Mouse (Mus musculus) mature B cell (primary cell): ENCODE measurements around the gene Emilin1.
"Not testable (repeated sequence)": the region's sequence is repeated elsewhere in the genome, so short reads cannot be mapped to it uniquely, and the experiment has no call there.

Experiments
- in situ Hi-C: fragments of 300-500 bp; cut with MboI; formaldehyde crosslinking; loops from 2 replicates; pipeline ENCODE4 v1.14.3; 2019

Emilin1 gene

GRCm38 (mm10) chr5:30913060-30913841 lies at the start of gene Emilin1:
Gene Emilin1, plus strand, starts transcription at chr5:30913402.
- in situ Hi-C loops = no loop called here

GRCm38 (mm10) chr5:30863852-30864251 lies 49.4 kb upstream of the Emilin1 start:
- in situ Hi-C loops = no loop called here

- in situ Hi-C loops = no loop called here
Observed at GRCm38 (mm10) chr5:30864322-30864721, 48.9 kb upstream of the Emilin1 start.

- in situ Hi-C loops = no loop called here
Observed at GRCm38 (mm10) chr5:30866871-30867270, 46.3 kb upstream of the Emilin1 start.

GRCm38 (mm10) chr5:30867712-30868111 lies 45.5 kb upstream of the Emilin1 start, which contains the start of gene Tmem214:
Gene Tmem214, plus strand, starts transcription at chr5:30868012.
- in situ Hi-C loops = no loop called here

- in situ Hi-C loops = no loop called here
Observed at GRCm38 (mm10) chr5:30868981-30869380, 44.2 kb upstream of the Emilin1 start.

GRCm38 (mm10) chr5:30869405-30870130 lies 43.6 kb upstream of the Emilin1 start:
- in situ Hi-C loops = no loop called here

GRCm38 (mm10) chr5:30870131-30870406 lies 43.1 kb upstream of the Emilin1 start:
- in situ Hi-C loops = no loop called here

- in situ Hi-C loops = no loop called here
Observed at GRCm38 (mm10) chr5:30872574-30872973, 40.6 kb upstream of the Emilin1 start.

- in situ Hi-C loops = no loop called here
Observed at GRCm38 (mm10) chr5:30874365-30874764, 38.8 kb upstream of the Emilin1 start.

- in situ Hi-C loops = no loop called here
Observed at GRCm38 (mm10) chr5:30878616-30879015, 34.6 kb upstream of the Emilin1 start.

GRCm38 (mm10) chr5:30879347-30879943 lies 33.8 kb upstream of the Emilin1 start:
- in situ Hi-C loops = no loop called here

GRCm38 (mm10) chr5:30881839-30882238 lies 31.4 kb upstream of the Emilin1 start:
- in situ Hi-C loops = not testable (repeated sequence)

GRCm38 (mm10) chr5:30886209-30886608 lies 27.0 kb upstream of the Emilin1 start:
- in situ Hi-C loops = no loop called here

GRCm38 (mm10) chr5:30886731-30887130 lies 26.5 kb upstream of the Emilin1 start:
- in situ Hi-C loops = no loop called here

- in situ Hi-C loops = no loop called here
Observed at GRCm38 (mm10) chr5:30887331-30887761, 25.9 kb upstream of the Emilin1 start.

- in situ Hi-C loops = no loop called here
Observed at GRCm38 (mm10) chr5:30887858-30888336, 25.3 kb upstream of the Emilin1 start.

- in situ Hi-C loops = no loop called here
Observed at GRCm38 (mm10) chr5:30888337-30889087, 24.7 kb upstream of the Emilin1 start, which contains the start of gene Agbl5. Gene Agbl5, plus strand, starts transcription at chr5:30888694.

- in situ Hi-C loops = no loop called here
Observed at GRCm38 (mm10) chr5:30889088-30889754, 24.0 kb upstream of the Emilin1 start.

- in situ Hi-C loops = no loop called here
Observed at GRCm38 (mm10) chr5:30890375-30890774, 22.8 kb upstream of the Emilin1 start.

- in situ Hi-C loops = no loop called here
Observed at GRCm38 (mm10) chr5:30901860-30902259, 11.3 kb upstream of the Emilin1 start.
